Mouse (Mus musculus): Measurements from ENCODE around the gene Nmur1.

DNA sequence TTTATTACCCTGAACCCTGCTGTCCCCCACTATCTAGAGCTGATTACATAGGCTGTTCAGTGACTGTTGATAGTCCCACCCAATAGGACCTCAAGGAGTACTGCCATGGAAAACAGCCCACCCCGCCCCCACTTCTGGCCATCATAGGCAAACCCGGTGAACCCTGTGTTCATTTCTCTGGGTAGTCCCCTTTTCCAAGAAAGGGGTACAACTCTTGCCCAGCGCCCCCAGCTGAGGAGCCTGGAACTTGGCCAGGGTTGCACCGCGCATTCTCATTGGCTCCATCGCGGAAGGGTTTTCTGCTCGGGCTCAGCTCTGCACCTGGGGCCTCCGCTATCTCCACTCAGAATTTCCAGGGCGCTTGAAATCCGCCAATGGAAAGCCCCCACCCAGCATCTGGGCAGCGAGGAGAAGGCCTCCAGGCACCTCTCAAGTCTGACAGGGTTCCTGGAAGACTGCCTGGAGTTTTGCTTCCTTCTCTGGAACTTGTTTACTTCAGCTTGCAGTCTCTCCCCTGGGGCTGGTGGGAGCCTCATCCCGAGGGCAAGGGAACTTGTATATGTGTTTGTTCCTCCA lies 21.7 kb upstream of the Nmur1 start:
- TF ChIP-seq FLI1 (IDR thresholded peaks at IDR 0.05; ENCODE audit: low read length) (no peak), GATA1 (IDR thresholded peaks at IDR 0.05; ENCODE audit: borderline replicate concordance, low read length) (no peak)

Measured in megakaryocyte, embryonic 14.5 days (primary cell).